Mouse (Mus musculus): Measurements from ENCODE around the gene Asf1b. TPM values are rescaled to one million over a fixed set of nuclear protein-coding genes. Genes with fewer than 3 reads are reported as not detected.

Gene Asf1b
- total RNA-seq, 2 experiments from 2014 or later: 3.4 to 4.5 TPM

Small RNA genes within 50 kb of the gene (microRNA-seq; reads per million reads assigned to microRNA genes)
- gene Gm44330 (not detected), gene Gm44450 (0.75 reads per million), gene Mir1199 (not detected), gene Mir8111 (0.75 reads per million)

Other genes starting within 250 kb of the Asf1b start
- 10 to 100 TPM; 21.6 to 24.8 TPM for gene Ddx39, start 240.3 kb upstream of the Asf1b start, total RNA-seq (2021)
- gene Adgre5, start 214.2 kb upstream of the Asf1b start, total RNA-seq (2021): 10 to 100 TPM; 33.8 to 34.6 TPM
- gene Adgrl1, start 55.4 kb upstream of the Asf1b start, total RNA-seq (2021): 10 to 100 TPM; 62.4 to 73.4 TPM
- gene Gm10644, start 302 bp upstream of the Asf1b start, total RNA-seq (2021): 1 to 10 TPM in 1 of 2 experiments, under 1 TPM in 1; 0.46 to 1.9 TPM
- gene Prkaca, start 17.5 kb downstream of the Asf1b start, total RNA-seq (2021): 100 to 1,000 TPM; 234 to 305 TPM
- gene Samd1, start 42.2 kb downstream of the Asf1b start, total RNA-seq (2021): 10 to 100 TPM; 34.2 to 37.2 TPM
- under 1 TPM; 0.43 to 0.50 TPM for gene 1700067K01Rik, start 46.0 kb downstream of the Asf1b start, total RNA-seq (2021)
- gene 2210011C24Rik, start 56.7 kb downstream of the Asf1b start, total RNA-seq (2021): not detected
- under 1 TPM; 0.43 to 0.46 TPM for gene Palm3, start 66.0 kb downstream of the Asf1b start, total RNA-seq (2021)
- 1 to 10 TPM; 2.0 to 2.2 TPM for gene Il27ra, start 87.1 kb downstream of the Asf1b start, total RNA-seq (2021)
- not detected for gene Rln3, start 89.5 kb downstream of the Asf1b start, total RNA-seq (2021)
- gene Gm10643, start 109.6 kb downstream of the Asf1b start, total RNA-seq (2021): 1 to 10 TPM; 3.1 to 3.2 TPM
- 10 to 100 TPM; 13.2 to 19.9 TPM for gene Rfx1, start 111.3 kb downstream of the Asf1b start, total RNA-seq (2021)
- gene Dcaf15, start 149.3 kb downstream of the Asf1b start, total RNA-seq (2021): 10 to 100 TPM; 16.7 to 19.4 TPM
- under 1 TPM; 0.13 to 0.46 TPM for gene Podnl1, start 170.5 kb downstream of the Asf1b start, total RNA-seq (2021)
- gene Cc2d1a, start 192.4 kb downstream of the Asf1b start, total RNA-seq (2021): 10 to 100 TPM; 22.6 to 33.9 TPM
- gene 4930432K21Rik, start 192.5 kb downstream of the Asf1b start, total RNA-seq (2021): under 1 TPM; 0.46 to 0.76 TPM
- 1 to 10 TPM in 1 of 2 experiments, not detected in 1; 2.3 TPM for gene Nanos3, start 229.7 kb downstream of the Asf1b start, total RNA-seq (2021)

All from adrenal gland, postnatal 36 days (tissue).